Mouse (Mus musculus) adrenal gland, adult 18-20 months (tissue): ENCODE results near the gene Ccdc163. TPM values are rescaled to one million over a fixed set of nuclear protein-coding genes. Genes with fewer than 3 reads are reported as not detected.
"Not testable (repeated sequence)": the region's sequence is repeated elsewhere in the genome, so short reads cannot be mapped to it uniquely, and the experiment has no call there.

ENCODE experiments used
- DNase-seq, 2 experiments: peaks; one replicate each; pipeline ENCODE4 v3.0.0; 2021 to 2022; ENCODE audit warnings: low spot score in 2 of 2
- long read RNA-seq, 2 experiments: library from polyadenylated mRNA; stranded (forward); transcript quantifications; one replicate each; pipeline ENCODE4 v2.0.0; 2021
- total RNA-seq, 2 experiments: library from RNA; stranded (reverse); gene quantifications; 1 replicate in 1 of 2; 2 replicates in 1 of 2; pipeline ENCODE4 v1.2.3; 2021

Ccdc163 gene
- 10 to 100 TPM; 15.4 to 15.5 TPM for total RNA-seq
- long read RNA-seq, experiment 1, partial matches to known transcripts: 0 of 2 reads
- long read RNA-seq, experiment 1, other reads (novel, unspliced or antisense): 2 of 2 reads
- long read RNA-seq, experiment 2, partial matches to known transcripts: 0 of 5 reads
- long read RNA-seq, experiment 2, other reads (novel, unspliced or antisense): 3 of 5 reads

DNA sequence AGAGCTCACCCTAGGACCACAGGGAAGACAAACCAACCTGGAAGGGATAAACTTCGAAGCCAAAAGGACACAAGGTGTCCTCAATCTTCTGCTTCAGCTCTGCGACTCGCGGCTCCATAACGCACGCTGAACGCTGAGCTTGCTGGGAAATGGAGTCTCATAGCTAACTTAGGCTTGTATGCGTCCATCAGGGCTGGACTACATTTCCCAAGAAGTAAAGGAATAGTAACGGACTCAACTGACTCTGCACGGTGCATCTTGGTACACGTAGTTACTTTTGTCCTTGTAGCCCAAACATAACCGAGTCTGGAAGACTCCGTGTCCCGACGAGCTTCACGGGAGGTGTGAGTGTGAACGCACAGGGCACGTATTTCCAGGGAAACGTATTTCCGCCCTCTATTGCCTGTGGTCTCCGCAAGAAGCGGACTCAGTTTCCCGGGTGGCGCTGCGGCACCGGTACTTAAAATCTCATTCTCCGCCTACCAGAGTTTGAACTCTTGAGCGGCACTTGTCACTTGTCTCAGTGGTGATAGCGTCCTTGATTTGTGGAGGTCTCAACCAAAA is at the start of gene Ccdc163, which contains the start of gene Mmachc:
Gene Ccdc163, plus strand, starts transcription at position 309 of the 564 bp plus-strand sequence.
Gene Mmachc, minus strand, starts transcription at position 206 of the 564 bp plus-strand sequence.
- DNase-seq: peak; percentile 68 to 69

DNA sequence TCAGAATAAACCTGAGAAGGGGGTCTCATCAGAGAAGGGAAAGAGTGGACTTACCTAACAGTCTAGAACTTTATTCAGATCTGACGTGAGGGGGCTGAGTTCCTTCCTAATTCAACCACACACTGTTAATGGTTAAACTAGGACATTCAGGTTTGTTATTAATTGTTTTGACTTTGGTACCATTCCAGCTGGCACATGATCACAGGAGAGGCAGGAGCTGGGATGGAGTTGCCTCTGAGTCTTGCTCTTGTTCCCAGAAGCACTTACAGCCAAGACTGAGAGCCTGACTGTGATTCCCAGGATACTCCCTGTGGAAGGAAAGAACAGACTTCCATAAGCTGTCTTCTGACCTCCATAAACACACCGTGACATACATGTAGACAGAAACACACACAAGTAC is 48.8 kb upstream of the Ccdc163 start:
- peak in 1 of 2 experiments; percentile 38 for DNase-seq

GRCm38 (mm10) chr4:116659916-116660315 is 48.4 kb upstream of the Ccdc163 start:
- not testable (repeated sequence) for DNase-seq

GRCm38 (mm10) chr4:116660829-116661228 is 47.5 kb upstream of the Ccdc163 start:
- no peak for DNase-seq

GRCm38 (mm10) chr4:116661998-116662397 is 46.3 kb upstream of the Ccdc163 start:
- no peak for DNase-seq

DNA sequence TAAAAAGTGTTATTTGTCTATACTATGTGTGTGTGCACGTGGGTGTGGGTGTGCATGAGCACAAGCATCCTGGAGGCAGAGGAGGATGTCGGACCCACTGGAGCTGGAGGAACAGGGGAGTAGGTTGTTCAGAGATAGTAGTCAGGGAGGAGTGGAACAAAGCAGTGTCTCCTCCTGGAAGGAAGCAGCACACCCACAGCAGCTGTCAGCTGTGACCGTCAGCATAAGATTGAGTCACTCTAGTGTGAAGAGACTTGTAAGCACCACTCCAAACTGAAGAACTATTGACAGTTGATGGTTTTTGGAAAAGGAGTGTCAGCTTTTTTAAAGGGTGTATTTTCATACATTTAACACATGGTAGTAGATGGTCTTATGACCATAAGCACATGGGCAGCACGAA is 41.7 kb upstream of the Ccdc163 start:
- DNase-seq: no peak

- DNase-seq: no peak
These were observed 40.2 kb upstream of the Ccdc163 start for GRCm38 (mm10) chr4:116668145-116668544.

DNA sequence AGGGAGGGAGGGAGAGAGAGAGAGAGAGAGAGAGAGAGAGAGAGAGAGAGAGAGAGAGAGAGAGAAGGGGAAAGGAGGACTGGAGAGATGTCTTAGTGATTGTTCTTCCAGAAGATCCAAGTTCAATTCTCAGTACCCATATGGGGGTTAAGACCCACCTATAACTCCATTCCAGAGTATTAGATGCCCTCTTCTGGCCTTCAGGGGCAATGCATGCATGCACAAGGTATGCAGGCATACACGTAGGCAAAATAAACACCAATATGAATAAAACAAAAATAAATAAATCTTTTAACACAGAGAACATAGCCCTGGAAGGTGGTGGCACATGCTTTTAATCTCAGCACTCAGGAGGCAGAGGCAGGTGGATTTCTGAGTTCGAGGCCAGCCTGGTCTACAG is 39.0 kb upstream of the Ccdc163 start:
- DNase-seq: no peak

GRCm38 (mm10) chr4:116672785-116673184 is 35.5 kb upstream of the Ccdc163 start:
- DNase-seq: peak; percentile 47 to 49

DNA sequence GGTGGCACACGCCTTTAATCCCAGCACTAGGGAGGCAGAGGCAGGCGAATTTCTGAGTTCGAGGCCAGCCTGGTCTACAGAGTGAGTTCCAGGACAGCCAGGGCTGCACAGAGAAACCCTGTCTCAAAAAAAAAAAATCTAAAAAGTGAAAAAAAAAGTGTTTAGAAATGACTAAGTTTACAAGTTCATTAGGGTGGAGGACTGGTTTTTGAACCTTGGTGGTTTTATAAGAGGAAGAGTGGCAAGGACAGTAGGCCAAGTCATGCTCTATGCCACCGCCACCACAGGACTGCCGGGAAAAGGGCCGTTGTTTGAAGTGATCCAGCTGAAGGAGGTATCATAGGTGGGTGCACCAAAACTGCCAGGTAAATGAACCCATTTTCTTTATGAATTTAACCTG is 33.5 kb upstream of the Ccdc163 start:
- not testable (repeated sequence) for DNase-seq

GRCm38 (mm10) chr4:116676027-116676426 is 32.3 kb upstream of the Ccdc163 start:
- no peak for DNase-seq

DNA sequence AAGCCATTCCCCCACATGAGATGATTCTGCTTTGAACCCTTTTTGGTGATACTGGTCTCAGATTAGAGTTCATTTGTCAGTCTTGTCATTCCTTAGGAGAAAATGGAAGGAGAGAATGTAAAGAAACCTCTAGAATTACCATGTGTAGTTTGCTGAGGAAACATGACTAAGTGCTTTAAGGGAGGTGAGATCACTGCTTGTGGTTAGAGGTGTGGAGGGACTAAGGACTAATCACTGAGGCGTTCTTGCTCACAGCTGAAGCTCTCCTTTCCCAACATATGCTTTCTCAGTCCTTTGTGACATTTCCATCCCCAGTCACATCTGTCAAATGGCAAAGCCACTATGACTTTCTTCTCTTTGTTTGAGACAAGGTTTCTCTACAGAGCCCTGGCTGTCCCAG is 30.5 kb upstream of the Ccdc163 start:
- no peak for DNase-seq

DNA sequence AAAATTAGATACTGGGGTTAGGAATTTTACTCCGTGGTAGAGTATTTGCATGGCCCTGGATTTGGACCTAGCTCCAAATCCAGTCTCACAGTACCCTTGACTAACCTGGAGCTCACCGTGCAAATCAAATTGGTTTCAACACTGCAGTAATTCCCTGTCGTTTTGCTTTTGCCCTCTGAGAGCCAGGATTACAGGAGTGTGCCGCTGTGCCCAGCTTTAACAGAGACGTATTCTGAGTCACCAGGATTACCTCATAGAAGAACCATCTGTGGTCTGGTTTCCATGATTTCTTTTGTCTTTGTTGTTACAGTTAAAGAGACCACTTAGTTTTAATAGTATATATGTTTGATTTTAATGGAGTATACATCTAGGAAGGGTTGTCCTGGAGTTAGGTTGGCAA is 29.2 kb upstream of the Ccdc163 start:
- DNase-seq: no peak

GRCm38 (mm10) chr4:116680521-116680920 is 27.8 kb upstream of the Ccdc163 start:
- not testable (repeated sequence) for DNase-seq

- no peak for DNase-seq
These were observed 24.4 kb upstream of the Ccdc163 start for GRCm38 (mm10) chr4:116683957-116684356.

DNA sequence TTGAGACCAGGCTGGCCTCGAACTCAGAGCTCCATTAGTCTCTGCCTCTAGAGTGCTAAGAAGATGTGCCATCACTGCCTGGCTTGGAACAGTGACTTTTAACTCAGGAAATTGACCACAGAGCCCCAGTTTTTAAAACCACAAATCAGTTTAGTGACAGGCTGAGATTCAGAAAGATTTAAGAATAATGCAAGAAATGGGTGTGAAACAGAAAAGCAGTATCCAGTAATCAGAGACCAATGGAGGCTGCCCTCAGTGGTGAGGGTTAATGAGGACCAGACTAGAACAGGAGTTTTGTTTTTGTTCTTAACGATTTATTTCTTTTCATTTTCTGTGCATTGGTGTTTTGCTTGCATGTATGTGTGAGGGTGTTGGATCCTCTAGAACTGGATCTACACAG is 23.6 kb upstream of the Ccdc163 start:
- DNase-seq: no peak

GRCm38 (mm10) chr4:116685402-116686061 is 22.8 kb upstream of the Ccdc163 start, which contains the start of gene Prdx1:
Gene Prdx1 (plus strand): TSS chr4:116685544.
- DNase-seq: peak; percentile 98 to 99

DNA sequence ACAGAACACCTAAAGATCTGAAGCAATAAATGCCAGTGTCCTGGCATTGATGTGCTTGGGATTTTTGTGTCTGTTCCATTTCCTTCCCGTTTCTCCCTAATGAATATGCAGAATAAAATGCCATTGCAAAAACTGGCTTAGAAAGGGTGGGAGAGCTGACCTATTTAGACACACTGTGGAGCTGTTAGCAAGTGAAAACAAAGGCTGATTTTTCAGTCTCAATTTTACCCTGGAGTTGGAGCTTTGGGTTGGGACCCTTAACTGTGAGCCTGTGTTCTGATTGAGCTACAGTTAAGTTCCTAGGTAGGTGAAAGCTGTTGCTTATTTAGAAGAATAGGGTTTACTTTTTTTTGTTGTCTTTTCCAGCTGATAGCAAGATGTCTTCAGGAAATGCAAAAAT is 21.3 kb upstream of the Ccdc163 start:
- DNase-seq: no peak

- DNase-seq: no peak
These were observed 18.9 kb upstream of the Ccdc163 start for GRCm38 (mm10) chr4:116689309-116689876.

GRCm38 (mm10) chr4:116692146-116692545 is 16.2 kb upstream of the Ccdc163 start:
- DNase-seq: no peak

DNA sequence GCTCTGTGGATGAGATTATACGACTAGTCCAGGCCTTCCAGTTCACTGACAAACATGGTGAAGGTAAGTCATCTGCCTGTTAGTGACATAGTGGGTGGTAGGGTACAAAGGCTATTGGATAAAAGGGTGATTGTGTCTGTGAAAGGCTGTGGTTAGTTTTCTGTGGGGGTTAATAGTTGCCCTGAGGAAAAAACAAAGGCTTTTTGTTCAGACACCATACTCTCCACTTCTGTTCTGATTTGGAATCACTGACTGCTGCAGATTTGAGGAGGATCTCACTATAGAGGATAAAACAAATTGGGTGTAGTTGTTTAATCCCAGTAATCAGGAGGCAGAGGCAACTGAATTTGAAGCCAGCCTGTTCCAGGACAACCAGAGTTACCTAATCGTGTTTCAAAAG is 14.5 kb upstream of the Ccdc163 start:
- DNase-seq: no peak
